Mouse (Mus musculus) MEL-GATA-1-ER (cell line): ENCODE measurements at regions not wholly inside any gene's neighbourhood (a gene's known extent, or its start where the extent isn't known, plus 50 kb on each side); places are given as distances from the start of the nearest gene placed in this dataset.

ENCODE experiments used
- DNase-seq: peaks from one replicate; pipeline ENCODE4 v3.0.0-alpha.2; 2012; ENCODE audit warnings: low read depth; ENCODE audit errors: extremely low read depth

DNA sequence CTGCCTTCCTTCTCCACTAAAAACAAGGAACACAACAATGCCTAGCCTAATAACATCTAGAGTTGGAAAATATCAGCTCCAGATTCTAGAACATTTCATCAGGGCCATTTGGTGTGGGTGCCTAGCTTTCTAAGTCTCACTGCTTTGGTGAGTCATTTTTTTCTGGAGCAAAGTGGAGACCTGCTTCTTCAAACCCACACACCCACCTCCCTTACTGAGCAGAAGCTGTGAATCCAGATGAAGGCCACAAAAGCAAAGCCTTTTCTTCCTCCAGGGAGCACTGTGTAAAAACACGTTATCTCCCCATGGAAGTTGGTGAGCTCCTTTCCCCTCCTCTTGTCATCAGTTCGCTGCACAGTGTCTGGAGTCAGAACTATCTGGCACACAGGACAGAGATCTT is 294.1 kb downstream of the Mex3b start:
- DNase-seq, result no peak

DNA sequence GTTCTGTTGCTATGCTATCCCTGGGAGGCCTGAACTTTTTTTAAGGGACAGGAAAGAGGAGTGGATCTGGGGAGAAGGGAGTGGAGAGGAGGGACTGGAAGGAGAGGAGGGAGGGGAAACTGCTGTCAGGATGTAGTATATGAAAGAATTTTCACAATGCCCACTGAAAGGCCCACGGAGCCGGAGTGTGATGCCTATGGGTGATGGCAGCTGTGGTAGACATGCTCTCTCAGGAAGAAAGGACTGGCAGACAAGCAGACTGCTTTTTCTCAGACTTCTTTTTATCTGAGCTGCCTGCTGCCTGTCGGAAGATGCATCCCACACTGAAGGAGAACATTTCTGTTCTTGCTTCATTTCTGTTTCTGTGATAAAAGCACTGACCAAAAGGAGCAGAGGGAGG is 295.7 kb downstream of the Mex3b start:
- no peak for DNase-seq

DNA sequence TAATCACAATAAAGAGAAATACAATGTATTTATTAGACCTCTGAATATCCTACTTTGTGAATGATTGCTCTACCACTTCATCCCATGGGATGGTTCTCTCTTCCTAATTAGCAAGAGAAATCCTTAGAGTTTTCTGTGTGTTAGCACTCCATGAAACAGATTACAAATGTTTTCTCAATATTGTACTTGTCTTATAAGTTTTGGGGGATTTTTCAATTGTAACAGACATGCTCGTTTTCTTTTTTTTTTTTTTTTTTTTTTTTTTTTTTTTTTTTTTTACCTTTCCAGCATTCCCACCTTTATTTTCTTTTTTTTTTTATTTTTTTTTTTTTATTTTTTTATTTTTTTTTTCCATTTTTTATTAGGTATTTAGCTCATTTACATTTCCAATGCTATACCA is 312.3 kb downstream of the Mex3b start:
- DNase-seq, result no peak

DNA sequence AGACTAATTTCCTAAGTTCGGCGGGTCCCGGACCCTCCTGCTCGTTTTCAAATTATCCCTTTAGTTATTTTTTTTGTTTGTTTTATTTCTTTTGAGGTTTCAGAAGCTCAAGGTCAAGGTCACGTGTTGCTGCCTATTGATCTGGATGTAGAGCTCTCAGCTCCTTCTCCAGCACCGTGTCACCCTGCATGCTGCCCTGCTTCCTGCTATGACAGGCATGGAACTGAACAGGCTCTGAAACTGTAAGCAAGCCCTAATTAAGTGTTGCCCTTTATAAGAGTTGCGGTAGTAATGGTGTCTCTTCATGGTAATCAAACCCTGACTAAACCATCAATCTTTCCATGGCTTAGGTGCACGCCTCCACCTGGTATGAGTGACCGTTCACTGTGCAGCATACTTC is 319.2 kb downstream of the Mex3b start:
- no peak for DNase-seq

DNA sequence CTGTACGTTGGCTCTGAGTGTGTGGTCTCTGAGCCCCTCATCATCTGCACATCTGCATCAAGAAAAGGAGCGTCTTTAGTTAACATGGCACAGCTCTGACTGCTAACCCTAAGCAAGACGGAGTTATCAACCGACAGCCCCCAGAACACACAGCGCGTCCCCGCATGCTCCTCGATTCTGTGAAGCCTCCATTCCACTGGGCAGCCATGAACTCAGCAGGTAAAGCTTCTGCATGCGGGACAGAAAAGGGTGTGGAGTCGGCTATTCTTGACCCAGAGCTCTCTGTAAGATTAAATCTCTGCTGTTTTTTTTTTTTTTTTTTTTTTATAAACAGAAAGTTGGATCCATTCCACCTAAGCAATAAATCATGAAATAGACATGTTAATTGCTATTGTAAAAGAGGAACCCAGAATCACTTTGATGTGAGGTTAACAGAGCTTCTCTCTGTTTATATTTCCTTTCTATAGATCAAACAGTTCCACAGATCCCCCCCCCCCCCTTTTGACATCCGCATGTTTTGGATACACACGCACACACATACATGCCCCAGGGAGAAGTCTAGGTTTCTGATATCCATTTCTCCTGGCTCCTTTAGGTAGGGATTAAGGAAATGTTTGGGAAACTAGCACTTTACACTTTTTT is 328.9 kb downstream of the Mex3b start:
- DNase-seq, result no peak

DNA sequence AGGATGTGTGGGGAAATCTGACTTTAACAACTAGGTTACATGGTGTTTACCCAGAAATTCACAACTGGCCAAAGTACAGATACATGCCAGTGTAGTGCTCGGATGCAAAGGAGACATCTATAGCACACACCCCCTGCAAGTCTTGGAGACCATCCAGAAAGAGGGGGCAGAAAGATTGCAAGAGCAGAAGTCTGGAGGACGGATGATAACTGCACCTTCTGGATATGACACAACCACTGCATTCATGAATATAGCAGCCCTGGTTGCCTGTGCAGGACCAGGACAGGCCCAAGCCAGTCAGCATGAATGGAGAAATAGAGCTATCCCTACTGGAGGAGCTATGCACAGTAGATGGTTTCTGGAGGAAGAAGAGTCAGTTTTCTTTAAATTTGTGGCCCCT is 330.4 kb downstream of the Mex3b start:
- DNase-seq, result no peak

DNA sequence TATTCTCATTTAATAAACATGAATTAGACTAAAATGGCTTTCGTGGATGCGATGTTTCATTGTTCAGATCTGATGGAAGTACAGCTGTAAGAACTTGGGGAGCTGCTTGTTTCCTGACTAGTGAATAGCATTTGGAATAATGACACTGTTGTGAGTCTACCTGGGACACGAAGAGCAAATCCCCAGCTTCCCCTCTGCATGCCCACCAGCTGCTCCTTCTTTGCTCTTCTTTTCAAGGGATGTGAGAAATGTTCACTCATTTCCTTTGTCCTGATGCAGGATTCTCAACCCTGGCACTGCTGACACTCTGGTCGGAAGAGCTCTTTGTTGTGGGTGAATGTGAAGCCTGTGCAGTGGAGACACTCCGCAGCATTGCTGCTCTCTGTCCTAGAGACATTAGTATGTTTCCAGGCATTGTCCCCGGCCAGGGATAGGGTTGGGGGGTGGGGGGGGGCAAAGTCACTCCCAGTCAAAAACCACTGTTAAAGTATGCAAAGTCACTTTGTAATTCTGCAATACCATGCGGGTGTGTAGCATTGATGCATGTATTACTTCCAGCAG is 334.1 kb downstream of the Mex3b start:
- DNase-seq, result no peak

DNA sequence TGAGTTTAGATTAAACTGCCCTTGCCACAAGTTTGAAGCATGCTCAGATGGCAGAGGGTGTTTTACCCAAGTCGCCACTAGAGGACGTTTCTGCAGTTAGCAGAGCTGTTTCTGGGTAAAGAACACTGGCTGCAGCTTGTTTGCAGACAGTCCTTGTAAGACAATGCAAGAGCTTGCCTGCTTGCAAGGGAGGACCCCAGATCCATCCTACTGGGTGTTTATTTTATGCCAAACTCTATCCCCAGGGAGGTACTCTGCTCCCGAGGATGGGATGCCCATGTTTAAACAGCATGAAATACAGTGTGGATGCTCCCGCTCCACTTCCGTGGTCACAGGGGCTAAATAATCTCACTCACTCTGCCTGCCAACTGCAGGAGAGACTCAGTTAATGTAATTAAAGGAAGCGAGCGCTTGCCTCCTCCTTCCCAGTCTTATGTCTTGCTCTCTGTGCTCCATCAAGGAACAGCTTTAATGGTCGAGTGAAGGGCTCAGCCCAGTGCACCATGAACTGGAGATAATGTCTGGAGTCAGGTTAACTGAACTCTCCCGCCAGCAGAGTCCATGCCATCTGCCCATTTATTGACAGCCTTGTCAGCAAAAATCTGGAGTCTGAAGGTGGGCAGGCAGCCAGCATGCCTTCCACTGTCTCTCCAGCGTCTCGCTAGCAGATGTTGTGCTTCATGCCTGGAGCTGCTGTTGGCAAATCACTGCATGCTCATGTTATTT is 334.8 kb downstream of the Mex3b start:
- DNase-seq, result no peak

DNA sequence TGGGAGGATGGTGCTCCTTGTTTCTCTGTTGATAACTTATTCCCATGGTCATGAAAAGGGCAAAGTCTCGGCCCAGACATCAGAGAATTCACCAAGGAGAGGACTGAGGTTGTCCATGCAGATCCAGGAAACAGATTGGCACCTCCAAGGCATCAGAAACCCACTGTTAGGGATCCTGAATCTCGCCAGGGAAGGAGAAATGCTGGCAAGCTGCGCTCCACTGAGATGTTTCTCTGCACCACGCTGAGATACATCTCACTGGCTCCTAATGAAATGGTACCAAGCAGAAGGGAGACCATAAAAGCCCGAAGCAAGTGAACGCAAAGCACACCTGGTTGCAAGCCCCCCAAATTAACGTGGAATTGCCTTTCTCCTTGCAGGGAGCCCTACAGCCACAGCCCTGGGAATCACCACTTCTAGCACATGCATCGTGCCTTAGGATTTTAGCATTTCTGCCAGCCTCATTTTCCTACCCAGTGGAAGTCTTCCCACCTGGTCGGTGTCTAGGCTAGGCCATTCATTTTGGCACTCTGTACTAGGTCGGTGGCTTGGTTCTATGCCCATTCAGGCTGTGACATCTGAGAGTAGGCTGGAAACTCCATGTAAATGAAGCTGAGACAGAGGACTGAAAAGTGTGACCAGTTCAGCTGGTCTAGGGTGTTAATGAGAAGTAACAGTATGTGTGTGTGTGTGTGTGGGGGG is 336.3 kb downstream of the Mex3b start:
- DNase-seq, result no peak

DNA sequence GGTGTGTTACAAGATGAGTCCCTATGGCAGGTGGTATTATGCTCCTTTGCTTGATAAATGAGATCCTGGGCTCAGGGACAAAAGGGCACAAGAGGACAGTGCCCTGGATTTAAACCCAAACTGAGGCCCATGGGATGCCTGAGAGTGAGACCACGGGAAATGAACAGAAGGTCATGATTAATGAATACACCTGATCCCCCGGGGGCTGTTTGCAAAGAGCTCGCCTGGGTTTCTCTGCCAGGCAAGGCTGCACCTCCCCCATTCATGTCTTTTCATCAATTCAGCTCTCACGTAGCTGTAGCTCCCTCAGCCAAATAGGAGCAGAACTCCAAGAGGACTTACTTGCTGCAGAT is 336.9 kb downstream of the Mex3b start:
- DNase-seq, result no peak

DNA sequence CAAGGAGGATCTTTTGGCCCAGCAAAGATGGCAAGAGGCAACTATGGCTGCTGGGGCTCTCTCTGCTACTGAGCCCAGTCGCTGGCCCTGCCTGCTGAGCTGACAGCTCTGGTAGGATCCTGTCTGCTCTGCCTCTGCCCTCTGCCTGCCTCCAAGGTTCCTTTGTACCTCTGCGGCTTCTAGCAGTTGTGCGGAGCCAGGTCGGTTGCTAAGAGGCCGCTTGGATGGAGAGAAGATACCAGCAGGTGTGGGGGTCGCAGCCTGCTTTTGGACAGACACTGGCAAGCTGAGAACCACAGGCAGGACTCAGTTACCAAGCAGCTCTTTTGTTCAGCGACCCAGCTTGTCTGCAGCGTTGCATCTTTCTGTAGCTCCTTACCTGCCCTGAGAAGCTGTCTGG is 337.6 kb downstream of the Mex3b start:
- no peak for DNase-seq

DNA sequence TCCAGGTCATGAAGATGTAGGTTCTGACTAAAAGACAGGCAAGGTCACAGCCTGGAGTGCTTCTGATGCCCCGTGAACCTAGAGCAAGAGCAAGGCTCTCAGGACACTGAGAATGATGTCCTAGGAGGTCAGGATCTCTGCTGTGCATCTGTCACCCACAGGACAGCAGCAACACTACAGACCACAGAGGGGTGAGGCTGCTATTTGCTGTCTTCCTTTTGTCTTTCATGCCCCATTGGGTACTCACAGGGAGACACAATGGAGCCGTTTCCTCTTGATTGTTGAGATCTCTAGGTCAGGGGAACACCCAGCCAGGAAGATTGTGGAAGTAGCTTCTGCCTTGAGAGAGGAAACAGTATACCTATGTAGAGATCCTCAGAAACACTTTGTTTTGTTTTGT is 339.9 kb downstream of the Mex3b start:
- DNase-seq, result no peak

DNA sequence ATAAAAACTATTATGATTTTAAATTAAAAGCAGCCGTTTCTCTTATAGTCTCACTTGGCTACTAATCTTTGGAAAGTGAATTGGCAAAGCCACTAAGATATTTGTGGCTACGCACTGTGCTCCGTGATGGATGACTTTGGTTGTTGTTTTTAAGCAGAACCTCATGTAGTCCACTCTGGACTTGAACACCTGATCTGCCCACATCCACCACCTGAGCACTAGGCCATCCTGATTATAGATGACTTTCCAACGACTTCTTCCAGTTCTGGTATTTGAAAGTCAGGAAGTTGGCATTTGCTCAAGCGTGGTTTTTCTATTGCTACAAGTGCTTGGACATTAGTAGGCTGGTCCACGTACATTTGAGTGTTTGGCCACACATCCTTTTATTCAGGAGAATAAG is 344.5 kb downstream of the Mex3b start:
- no peak for DNase-seq

DNA sequence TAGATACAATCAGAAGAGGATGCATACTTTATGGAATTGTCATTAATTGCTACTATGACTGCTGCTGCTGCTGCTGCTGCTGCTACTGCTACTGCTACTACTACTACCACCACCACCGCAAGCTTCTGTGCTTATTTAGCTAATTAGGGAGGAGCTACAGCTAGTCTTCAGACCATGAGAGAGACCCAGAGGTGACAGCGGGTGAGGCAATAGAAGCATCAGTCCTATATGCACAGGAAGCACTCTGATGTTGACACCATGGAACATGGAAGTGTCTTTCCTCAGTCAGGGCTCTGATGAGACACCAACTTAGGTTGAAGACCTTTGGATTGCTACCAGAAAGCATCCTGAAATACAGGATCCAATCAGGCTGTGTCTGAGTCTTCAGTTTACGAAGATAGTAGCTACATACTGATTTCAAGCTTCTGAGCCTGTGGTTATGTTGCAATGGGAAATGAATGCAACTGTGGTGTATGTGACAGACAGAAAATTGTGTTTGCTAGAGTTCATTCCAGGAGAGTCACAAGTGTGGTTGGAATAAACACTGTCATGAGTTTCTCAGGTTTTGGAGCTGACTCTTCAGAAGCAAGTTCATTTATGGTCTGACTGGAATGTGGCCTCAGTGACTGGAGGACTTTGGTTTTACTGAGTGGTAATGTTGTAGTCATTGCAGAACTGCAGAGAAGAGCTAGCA is 355.0 kb downstream of the Mex3b start:
- no peak for DNase-seq

DNA sequence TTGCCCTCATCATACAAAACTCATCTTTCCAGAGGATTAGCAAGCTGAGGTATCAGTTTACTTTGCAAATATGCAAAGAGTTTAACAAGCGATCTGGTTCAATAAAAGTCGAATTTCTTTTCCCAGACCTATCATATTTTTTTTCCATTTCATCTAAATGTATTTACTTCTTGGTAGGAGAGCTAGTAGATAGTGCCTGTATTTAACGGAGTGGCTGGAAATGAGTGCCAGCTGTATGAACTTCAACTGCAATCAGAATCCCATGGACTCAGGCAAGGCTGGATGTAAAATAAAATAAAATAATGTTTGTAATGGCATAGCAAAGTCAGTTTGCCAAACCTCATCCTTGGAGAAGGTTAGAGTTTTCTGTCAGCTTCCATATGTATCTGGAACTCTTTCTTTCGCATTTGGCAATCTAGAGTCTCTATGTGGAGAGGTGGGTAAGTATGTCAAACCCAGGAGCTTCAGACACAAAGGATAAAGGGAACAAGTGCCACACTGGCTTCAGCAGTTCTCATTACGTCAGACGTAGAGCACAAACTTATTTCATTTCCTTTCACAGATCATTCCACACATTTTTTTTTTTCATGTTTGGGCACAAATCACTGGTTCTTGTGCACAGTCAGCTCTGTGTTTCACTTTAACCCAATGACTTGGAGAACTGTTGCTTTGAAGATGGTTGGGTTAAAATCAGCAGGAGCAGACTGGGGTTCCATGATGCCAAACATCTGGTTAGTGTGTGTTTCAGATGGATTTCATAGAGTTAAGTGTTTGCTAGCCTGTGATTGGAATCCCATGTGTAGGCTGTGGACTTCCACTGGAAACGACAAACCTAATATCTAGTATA is 357.2 kb upstream of the Tmc3 start:
- DNase-seq, result no peak

DNA sequence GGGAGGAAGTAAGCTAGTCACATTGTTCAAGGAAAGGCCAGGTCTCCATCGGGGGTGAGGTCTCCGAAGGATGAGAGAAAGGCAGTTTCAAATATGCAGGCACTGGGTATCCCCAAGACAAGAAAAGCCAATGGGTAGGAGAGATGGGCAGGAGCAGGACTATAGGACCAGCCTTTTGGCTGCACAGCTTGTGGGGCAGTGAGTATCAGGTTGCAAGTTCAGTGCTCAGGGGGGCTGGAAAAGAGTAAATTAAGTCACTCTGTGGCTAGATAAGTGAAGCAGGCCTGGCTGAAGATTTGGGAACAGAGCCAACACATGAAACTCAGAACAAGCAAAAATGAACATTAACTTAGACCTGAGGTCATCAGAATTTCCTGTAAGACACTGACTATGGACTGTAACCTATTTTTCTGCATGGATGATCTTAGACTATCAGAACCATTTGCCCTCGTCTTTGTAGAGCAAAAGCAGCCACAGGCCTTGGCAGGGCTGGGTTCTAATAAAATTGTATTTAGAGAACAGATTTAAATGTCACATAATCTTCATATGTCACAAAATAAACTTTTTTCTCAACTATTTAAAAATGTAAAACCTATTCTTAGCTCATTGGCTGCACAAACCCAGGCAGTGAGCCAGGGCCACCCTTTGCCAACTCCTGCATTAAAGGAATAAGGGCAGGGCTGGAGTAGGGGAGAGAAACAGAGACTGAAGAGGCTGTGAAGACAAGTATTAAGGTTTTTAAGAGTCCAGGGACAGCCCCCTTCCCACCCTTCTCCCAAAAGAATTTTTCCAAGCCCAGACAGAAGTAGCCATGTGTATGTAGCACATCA is 354.0 kb upstream of the Tmc3 start:
- no peak for DNase-seq

DNA sequence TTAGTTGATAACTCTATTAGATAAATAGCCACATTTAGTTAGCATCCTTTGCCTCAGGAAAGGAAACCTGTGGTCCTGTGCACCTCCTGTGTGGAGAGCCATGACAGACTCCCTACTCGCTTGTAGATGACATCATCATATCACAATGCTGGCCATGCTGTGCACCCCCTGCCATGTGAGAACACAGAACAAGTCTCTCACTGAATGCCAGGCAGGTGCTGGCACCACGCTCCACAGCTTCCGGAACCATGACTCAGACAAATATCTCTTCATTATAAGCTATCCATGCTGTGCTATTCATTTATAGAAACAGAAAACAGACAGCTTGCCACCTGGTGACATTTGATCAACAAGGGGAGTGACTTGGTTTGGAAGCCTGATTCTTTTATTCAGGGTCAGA is 349.1 kb upstream of the Tmc3 start:
- no peak for DNase-seq

DNA sequence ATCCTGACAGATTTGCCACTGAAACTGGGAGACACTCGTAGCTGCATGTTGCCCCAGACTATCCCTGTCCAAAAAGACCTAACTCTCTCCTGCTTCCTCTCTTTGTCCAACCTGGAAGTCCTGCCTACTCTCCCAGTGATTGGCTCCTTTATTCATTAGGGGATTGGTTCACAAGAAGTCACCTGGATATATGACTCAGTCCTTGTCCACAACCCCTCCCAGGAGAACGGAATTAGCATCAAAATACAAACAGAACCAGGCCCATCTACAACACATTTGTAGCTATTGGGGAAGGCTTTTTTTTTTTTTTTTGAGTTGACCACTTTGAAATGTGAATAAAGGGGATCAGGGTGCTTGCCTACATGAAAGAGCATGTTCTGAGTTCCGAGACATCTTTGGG is 347.4 kb upstream of the Tmc3 start:
- no peak for DNase-seq

DNA sequence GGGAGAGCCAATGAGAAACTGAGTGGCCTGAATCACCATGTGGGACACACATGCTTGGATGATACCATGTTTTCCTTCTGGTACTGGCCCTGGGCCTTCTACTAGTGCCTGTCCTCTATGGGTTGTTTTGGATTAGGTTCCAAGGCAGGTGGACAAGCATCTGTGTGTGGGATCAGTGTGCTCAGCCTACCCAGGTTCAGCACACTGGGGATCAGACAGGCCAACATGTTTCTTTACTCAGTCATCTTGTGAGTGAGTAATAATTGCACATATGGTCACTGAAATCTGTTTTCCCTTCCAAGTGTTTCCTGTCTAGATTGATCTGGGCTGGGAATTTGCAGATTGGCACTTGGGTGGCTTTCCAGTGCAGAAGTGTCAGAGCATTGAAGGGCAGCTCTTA is 346.6 kb upstream of the Tmc3 start:
- no peak for DNase-seq

DNA sequence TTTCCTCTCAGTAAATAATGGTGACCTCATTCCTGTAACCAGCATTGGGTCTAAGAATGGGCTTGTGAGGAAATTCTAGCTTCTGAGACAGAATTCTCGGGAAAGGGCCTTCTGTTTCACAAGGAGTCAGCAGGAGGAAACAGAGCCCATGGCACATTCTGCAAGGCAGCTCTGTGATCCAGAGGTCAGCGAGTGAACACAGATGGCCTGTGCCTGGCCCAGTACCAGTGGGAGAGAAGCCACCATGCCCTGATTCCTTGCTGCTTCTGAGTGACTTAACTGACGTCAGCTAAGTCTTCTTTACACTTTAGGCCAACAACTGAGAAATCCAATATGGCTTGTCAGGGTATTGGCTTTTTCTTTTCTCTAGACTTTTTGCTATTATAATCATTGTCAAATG is 342.5 kb upstream of the Tmc3 start:
- DNase-seq, result no peak
